In genomic region chr6:13052408-13053200, GRCm38 (mm10) we compare ENCODE assay signal across 17 mouse cellular contexts. TPM values are rescaled to one million over a fixed set of nuclear protein-coding genes. Genes with fewer than 3 reads are reported as not detected.
DNase-seq lines count a peak whose midpoint lies in the region; ATAC-seq and TF ChIP-seq lines count a peak whose summit lies in the region.
"Had no signal": no experiment of that assay in that cellular context is flagged by ENCODE, and none has a peak within 500 bp of the region (broad histone marks: within the 10 kb centered on the region; RNA-seq: fewer than 3 reads in every experiment).

No protein-coding gene starts in this region.

- no peak for TF ChIP-seq CTCF in lung, embryonic 14.5 days (IDR thresholded peaks at IDR 0.05; ENCODE audit: low read depth)

- no peak for DNase-seq in heart, postnatal 25 days (ENCODE audit: low spot score)
- DNase-seq in lung, embryonic 14.5 days = peak; percentile 17
- DNase-seq in lung, postnatal 4 days = no peak
- DNase-seq in adipocyte (ENCODE audit: low spot score) = peak; percentile 75
- peak; percentile 44 for DNase-seq in kidney, postnatal 14 days
- no peak for DNase-seq in adrenal gland, postnatal 36 days
- DNase-seq: cerebellum, adult 18-20 months; embryo, embryonic 11 days; gastrocnemius, postnatal 25 days; layer of hippocampus, adult 9-11 months; thymus, adult 18-20 months had no signal

- H3K9ac ChIP-seq in heart, embryonic 16.5 days (ENCODE audit: low read length) = no peak overlapping the region
- no peak overlapping the region for H3K9ac ChIP-seq in lung, embryonic 14.5 days
- H3K9ac ChIP-seq: liver, embryonic 14.5 days had no signal

- no peak for ATAC-seq in heart, embryonic 16.5 days (replicated peaks; ENCODE audit: extremely low read depth, insufficient read depth, low FRiP score)
- no peak for ATAC-seq in lung, embryonic 14.5 days (ENCODE audit: insufficient read depth)
- ATAC-seq in inflammation-experienced regulatory T-cells, adult 6 months = no peak
- ATAC-seq: hindbrain, postnatal 0 days had no signal

- 52% methylated on average over 4 of the region's 4 CpGs for WGBS in heart, embryonic 16.5 days
- 61% methylated on average over 4 of the region's 4 CpGs for WGBS in lung, embryonic 14.5 days

- 0 out of 2 replicates have a peak overlapping the region, but pooled peaks have one; percentile 27 for H3K27ac ChIP-seq in heart, embryonic 16.5 days (ENCODE audit: low read length)
- H3K27ac ChIP-seq in lung, embryonic 14.5 days (ENCODE audit: low read depth) = no peak overlapping the region
- H3K27ac ChIP-seq: hindbrain, postnatal 0 days; liver, embryonic 14.5 days; midbrain, embryonic 10.5 days had no signal

- peaks cover 5% of the 10 kb centered on the region for H3K4me1 ChIP-seq in heart, embryonic 16.5 days (ENCODE audit: control insufficient read depth, insufficient read depth, low read length)
- H3K4me1 ChIP-seq in lung, embryonic 14.5 days (ENCODE audit: insufficient read depth) = no peaks in the 10 kb centered on the region
- H3K4me1 ChIP-seq: midbrain, embryonic 10.5 days had no signal

- no peaks in the 10 kb centered on the region for H3K36me3 ChIP-seq in heart, embryonic 16.5 days (ENCODE audit: control insufficient read depth, insufficient read depth)
- H3K36me3 ChIP-seq in lung, embryonic 14.5 days (ENCODE audit: insufficient read depth) = no peaks in the 10 kb centered on the region
- H3K36me3 ChIP-seq: midbrain, embryonic 10.5 days had no signal

- no peak overlapping the region for H3K4me3 ChIP-seq in heart, embryonic 16.5 days (ENCODE audit: low read length)
- H3K4me3 ChIP-seq in lung, embryonic 14.5 days (ENCODE audit: low read depth, low read length) = no peak overlapping the region
- H3K4me3 ChIP-seq: erythroblast, embryonic 14.5 days; midbrain, embryonic 10.5 days had no signal

- no peak overlapping the region for H3K4me2 ChIP-seq in heart, embryonic 16.5 days (ENCODE audit: low read depth, low read length)
- no peak overlapping the region for H3K4me2 ChIP-seq in lung, embryonic 14.5 days

- intact Hi-C loops in heart, postnatal 25 days (cut with DNase I) = loop anchor here (5.0 kb wide), 1 partner anchor 205 kb away; no protein-coding TSS in a partner anchor

- no peaks in the 10 kb centered on the region for H3K9me3 ChIP-seq in heart, embryonic 16.5 days (replicated peaks; ENCODE audit: control insufficient read depth, low read length)
- H3K9me3 ChIP-seq in lung, embryonic 14.5 days (ENCODE audit: low read depth, low read length) = no peaks in the 10 kb centered on the region
- H3K9me3 ChIP-seq: midbrain, embryonic 10.5 days had no signal

- H3K27me3 ChIP-seq in heart, embryonic 16.5 days (ENCODE audit: control insufficient read depth, insufficient read depth, low read length) = no peaks in the 10 kb centered on the region
- H3K27me3 ChIP-seq in lung, embryonic 14.5 days (ENCODE audit: insufficient read depth, low read length) = no peaks in the 10 kb centered on the region

RNA-seq across cellular contexts. Expression of gene Tmem106b, which starts 17.0 kb away (rescaled TPM):
- polyA plus RNA-seq in heart, embryonic 16.5 days (2015; fragmentation: Nextera tagmentation; extraction: Ambion mirVana) = 37.2 and 40.4 TPM in 2 replicates
- total RNA-seq in heart, postnatal 25 days (2021) = 100 to 1,000 TPM; 149 to 152 TPM
- 31.5 and 37.9 TPM in 2 replicates for polyA plus RNA-seq in lung, embryonic 14.5 days (2014; fragmentation: Nextera tagmentation; extraction: Ambion mirVana)
- polyA plus RNA-seq in inflammation-experienced regulatory T-cells, adult 6 months (2017; shearing (Covaris generic)) = 10 to 100 TPM; 31.6 to 38.1 (median 37.0) TPM
- 100 to 1,000 TPM; 128 to 174 TPM for total RNA-seq in adrenal gland, postnatal 36 days (2021)

Comparison
In these comparisons a context has a peak if more than half of its experiments do, and no peak if none do; other contexts are left out.
1. DNase-seq: peak in lung, embryonic 14.5 days (single experiment), adipocyte (single experiment) and kidney, postnatal 14 days (single experiment); none in heart, postnatal 25 days (single experiment), lung, postnatal 4 days (0 of 2) and adrenal gland, postnatal 36 days (0 of 2).